Mouse (Mus musculus) layer of hippocampus, adult 18-20 months (tissue): Measurements from ENCODE around the gene Sult1d1. TPM values are rescaled to one million over a fixed set of nuclear protein-coding genes. Genes with fewer than 3 reads are reported as not detected.
"Not testable (repeated sequence)": the region's sequence is repeated elsewhere in the genome, so short reads cannot be mapped to it uniquely, and the experiment has no call there.

Source experiments
- DNase-seq, 2 experiments: peaks; one replicate each; pipeline ENCODE4 v3.0.0; 2022; ENCODE audit warnings: low spot score in 2 of 2
- long read RNA-seq: library from polyadenylated mRNA; stranded (forward); transcript quantifications from one replicate; pipeline ENCODE4 v2.0.0, GENCODE M21; 2021
- total RNA-seq, 2 experiments: library from RNA; stranded (reverse); gene quantifications; 2 replicates each; pipeline ENCODE4 v1.2.3; 2021

The Sult1d1 gene
- total RNA-seq = not detected
- long read RNA-seq = 0 reads

DNA sequence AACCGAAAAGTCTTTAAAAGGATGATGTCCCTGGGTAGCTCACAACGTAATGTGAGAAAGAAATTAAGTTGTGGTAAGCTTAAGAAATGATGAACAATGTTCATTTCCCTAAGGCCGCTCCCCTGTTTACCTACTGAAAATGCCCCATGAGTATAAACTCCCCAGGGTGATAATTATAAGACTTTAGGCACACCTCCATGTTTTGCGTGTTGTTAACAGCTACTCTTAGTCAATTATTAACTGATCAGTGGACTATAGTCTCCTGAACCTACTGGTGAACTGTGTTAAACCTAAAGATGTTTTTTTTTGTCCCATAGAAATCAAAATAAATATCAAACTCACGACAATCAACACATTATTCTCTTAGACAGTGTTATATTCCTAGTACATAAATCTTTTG lies at the start of gene Sult1d1:
Sult1d1 (minus strand) TSS at position 183 of the 400 bp plus-strand sequence.
- DNase-seq = no peak

DNA sequence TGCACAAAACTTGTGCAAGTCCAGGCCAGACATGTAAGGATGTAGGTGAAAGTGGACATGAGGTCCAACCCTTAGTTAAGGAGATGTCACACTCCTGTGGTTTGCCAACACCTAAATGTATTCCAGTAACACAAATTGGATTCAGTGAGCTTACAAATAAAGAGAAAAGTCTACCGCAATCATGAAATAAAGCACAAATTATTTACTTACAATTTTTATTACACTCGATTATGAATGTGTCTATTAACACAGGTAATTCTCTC lies 46.2 kb upstream of the Sult1d1 start:
- no peak for DNase-seq

DNA sequence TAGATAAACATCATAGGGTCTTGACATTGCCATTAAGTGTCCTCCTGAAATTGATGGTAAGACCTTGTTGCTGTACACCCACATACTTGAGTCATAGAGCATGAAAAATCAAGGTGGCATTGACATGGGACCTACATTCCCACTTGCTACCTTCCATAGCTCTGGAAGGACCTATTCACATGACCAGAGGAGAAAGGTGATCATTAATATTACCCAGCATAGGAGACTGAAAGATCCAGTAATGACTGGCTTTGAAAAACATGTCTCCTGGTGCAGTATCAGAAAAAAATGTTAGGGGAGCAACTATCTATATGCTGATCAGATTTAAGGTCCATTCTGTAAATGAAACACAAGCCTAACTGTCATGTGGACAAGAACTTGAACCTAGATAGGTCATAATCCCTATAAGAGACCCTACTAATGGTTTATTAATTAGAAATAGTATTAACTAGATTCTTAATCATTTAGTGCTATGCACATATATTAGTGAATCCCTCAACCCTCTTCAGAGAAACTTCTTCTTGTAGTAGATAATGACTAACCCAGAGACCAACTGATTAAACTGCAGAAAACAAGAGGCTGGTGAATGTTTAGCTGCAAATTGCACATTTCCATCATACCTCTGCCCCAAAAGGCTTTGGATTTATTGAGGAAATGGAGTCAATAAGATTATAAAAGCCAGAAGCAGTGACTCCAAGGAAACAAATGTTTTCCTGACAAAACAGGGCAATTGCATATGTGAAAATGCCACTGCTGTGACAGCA lies 45.7 kb upstream of the Sult1d1 start:
- DNase-seq = no peak

DNA sequence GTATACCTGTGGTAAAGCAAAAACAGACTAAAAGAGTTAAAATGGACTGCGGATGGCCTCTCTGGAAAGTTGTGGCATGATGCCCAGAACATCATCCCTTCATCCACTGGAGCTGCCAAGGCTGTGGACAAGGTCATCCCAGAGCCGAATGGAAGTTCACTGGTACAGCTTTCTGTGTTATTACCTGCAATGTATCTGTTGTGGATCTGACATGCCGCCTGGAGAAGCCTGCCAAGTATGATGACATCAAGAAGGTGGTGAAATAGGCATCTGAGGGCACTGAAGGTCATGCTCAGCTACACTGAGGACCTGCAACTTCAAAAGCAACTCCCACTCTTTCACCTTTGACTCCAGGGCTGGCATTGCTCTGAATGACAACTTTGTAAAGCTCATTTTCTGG lies 32.2 kb upstream of the Sult1d1 start:
- no peak for DNase-seq

DNA sequence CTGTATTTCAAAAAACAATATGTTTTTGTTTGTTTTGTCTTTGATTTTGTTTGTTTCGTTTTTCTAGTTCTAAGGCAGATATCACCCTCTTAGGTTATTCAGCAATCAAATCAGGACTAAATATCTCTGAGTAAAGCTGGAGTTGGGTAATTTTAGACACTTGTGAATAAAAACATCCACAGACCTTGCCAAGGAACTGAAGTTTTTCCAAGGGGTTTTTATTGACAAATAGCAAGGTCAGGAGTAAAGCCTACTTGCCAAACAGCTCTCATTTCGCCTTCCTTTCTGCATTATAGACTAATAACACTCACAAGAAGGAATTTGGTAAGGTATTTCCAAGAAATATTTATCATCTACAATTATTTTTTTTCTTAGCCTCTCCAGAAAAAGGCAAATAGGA lies 29.1 kb upstream of the Sult1d1 start:
- DNase-seq = no peak

DNA sequence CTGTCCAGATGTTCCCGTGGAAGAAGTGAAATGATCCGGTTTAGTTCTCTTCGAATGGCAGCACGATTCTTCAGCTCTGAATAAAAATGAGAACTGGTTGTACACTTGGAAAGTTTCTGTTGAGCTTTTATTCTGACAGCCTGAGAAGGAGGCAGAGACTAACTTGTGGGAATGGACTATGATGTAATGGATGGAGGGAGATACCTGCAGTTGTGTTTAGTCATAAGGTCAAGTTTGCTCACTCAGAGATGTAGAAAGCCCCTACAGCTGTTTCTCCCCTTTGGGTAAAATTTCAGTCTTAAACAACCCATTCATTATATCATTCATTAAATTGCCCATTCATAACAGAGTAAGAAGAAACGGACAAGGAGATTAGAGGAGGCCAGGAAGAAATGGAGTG lies 22.7 kb upstream of the Sult1d1 start, which contains the start of gene Sult1e1:
Sult1e1 (minus strand) TSS at position 101 of the 400 bp plus-strand sequence.
- no peak for DNase-seq

DNA sequence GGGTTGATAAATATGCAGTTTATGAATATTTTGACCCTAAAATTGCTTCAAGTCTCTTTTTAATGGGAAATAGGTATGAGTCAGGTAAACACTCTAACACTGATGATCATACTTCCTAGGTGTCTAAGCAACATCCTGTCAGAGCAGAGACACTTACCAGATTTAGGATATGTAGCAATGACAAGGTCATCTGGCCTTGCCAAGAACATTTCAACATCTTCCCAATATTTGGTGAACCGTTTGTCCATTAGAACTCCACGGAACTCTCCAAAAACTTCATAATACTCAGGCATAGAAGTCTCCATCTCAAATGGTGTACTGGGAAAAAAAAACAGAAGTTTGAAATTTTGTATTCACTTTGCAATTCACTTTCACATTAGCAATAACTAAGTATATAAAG lies 21.1 kb upstream of the Sult1d1 start:
- DNase-seq = no peak

DNA sequence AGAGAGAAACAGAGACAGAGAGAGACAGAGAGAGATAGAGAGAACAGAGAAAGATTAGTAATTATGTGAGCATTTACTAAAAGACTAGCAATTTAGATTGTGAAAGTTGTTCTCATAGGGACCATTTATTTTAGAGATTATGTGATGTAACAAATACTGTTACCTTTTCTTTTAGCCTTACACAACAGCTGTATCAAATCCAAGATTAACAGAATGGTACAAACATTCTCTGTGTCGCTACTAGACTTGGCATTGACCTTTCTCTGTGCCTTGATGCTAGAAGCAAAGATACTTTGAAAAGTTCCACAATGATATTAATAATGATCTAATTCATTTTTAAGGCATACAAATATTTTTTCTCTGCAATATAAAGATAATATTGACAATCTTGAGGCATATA lies 11.6 kb upstream of the Sult1d1 start:
- no peak for DNase-seq

DNA sequence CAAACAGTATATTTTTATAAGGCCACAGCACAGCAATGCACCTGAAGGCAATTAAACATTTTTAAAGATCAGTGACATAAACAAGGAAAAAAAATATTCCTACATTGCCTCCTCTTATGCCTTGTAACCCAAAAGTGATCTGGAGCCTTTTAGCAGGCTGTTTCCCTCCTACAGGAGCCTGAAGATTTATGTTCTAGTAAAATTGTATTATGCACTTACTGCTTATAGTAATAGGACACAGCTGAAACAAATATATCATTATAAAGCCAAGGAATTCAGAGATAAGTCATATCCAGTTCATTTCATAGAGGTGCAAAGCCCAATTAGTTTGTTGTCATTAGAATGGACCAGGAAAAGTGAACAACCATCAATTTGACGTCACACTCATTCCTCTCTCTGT lies 5.3 kb upstream of the Sult1d1 start:
- DNase-seq = no peak

DNA sequence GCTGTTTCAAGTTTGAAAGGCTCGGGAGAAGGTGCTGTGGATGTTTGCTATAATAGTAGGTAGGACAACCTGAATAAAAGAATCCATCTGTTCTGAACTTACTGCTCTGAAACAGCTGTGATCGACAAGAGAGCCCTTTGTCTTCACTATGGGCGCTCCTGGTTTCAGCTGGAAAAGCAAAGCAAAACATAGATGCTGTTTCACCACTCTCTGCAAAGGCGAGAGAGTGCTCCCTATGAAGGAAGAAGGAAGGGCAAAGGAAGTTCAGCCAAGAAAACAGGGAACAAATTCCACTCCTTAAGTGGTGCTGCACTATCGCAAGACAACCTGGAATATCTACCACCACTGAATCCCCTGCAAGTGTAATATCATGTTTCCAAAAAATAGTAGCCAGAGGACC lies 4.7 kb upstream of the Sult1d1 start:
- no peak for DNase-seq

DNA sequence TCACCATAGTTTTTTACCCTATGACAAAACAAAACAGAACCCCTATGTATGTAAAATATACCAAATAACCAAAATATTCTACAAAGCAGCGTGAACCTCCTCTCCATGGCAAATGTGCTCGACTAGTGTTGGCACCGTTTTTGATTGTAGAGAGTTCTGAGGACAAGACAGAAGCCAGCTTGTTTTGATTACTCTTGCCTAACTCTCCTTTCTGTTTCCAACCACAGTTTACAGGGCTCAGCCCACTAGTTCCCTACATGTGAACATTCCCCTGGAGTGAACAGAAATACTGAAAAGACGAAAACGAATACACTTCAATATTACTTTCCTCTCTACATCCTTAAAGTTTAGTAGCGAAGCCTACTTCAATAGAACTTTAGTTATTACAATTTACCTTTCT lies 4.0 kb upstream of the Sult1d1 start:
- DNase-seq = no peak

DNA sequence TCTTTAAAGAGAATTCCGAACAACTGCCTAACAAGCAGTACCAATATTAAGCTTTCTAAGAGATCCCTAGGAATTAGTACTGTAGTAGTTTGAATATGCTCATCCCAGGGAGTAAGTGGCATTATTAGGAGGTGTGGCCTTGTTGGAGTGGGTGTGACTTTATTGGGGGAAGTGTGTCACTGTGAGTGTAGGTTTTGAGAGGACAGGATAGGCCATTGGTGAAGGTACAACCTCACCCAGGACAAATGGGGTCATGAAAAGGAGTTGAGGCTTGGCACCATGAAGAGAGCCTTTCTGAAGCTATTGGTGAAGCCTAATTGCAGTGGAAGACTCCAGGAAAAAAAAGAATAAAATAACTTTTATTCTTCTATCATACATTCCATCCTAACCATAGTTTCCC lies 1.5 kb downstream of the Sult1d1 start:
- DNase-seq = no peak

DNA sequence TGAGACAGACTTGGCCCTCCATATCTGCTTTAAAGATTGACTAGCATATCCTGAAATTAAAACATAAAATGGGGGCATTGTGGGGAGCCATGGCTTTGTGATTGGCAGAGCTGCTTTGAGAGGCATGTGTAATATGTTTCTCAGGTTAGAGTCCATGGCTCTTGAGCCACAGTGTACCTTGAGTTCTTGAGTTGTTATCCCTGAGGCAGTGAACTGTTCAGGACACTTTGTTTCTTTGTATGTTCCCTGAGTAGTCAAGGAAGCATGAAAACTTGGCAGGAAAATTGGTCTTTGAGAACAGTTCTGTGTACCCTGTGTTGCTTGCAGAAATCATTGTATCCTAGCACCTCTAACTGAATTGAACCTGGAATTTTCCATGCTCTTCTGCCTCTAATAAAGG lies 5.9 kb downstream of the Sult1d1 start:
- DNase-seq = no peak

DNA sequence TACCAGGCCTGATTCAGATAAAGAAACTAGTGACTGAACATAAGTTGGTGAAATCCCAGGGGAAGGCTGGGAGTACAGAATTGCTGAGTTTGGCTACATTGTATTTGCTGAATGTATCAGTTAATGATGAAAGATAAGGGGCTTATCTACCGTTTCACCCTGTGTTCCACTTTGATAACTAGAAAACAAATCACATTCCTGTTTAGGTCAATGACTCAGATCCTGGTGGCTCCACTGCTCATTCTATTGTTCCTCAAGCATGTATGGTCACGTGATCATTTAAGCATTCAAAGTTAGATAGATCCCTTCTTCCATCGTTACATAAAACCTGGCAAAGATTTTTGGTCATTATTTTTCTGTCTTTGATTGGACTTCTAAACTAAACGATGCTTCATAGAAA lies 6.3 kb downstream of the Sult1d1 start:
- DNase-seq = no peak

DNA sequence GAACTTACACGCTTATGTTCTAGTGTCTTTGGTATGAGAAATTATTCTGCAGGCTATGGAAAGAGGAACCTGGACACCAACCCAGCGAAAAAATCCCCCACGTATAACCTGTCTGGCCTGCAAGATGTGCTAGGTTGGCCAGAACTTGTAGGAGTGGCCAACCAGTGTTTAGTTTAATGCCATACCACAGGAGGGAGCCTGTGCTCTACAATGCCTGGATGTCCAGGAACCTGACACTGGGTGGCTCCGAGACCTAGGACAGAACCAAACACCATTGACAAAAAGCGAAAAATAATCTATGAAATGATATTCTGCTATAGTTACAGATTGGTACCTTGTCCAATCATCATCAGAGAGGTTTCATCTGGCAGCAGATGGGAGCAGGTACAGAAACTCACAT lies 8.7 kb downstream of the Sult1d1 start:
- DNase-seq = no peak

DNA sequence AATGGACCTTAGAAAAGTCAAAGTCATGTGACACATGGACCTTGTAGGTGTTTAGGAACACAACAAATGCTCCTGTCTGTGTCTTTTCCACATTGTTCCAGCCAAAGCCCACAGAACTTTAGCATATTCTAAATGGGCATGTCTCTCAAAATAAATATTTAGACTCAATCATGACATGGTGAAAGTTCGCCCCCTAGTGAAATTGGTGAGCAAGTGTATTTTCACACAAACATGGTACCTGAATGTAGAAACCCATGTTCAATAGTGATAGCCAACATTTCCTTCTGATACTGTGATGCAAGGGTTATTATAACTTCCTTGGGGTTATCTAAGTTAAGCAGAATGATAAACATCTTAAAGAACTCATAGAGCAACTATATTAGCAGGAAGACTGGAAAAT lies 17.9 kb downstream of the Sult1d1 start:
- no peak for DNase-seq

DNA sequence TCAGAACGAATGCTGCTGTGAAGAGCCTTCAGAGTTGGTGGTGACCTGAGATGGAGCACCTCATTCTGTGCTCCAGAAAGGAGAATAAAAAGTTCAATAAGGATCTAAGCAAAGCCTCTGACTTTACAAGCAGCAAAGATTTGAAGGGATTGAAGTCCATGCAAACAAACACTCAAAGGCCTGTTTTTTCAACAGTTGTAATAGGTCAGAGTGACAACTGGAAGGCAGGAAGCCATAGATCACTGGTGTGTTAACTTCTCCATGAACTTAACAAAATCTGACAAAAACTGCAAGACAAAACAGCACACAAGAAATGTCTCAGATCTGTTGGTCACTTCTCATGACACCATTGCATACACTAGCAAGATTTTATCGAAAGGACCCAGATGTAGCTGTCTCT lies 30.7 kb downstream of the Sult1d1 start, which contains the start of gene Sult1b1:
Sult1b1 (minus strand) TSS at position 85 of the 400 bp plus-strand sequence.
- DNase-seq = no peak

DNA sequence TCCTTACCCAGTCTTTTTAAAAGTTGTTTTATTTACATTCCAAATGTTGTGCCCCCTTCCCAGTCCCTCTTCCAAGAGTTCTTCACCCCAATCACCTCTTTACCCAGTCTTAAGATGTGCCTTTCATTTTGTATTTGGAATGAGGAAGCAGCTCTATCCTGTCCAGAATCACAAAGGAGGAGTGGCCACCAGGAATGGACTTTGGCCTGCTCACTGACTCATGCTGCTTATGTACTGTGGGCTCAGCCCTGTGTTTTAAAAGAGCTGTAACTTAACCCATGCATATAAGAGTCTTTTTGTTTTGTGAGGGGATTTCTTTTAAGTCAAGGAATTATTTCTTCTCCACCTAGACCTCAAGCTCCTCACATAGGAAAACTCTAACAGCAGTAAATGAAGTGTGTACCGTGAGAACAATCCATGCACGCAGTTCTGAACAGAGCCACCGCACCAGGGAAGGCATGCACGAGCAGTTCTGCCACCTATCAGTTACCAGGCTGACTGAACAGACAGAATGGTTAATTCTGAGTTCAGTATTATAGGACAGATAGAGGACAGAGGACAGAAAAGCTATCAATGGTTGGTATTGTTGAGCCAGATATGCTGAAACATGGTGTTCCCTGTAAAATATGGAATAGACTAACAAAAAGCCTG lies 32.7 kb downstream of the Sult1d1 start:
- no peak for DNase-seq

DNA sequence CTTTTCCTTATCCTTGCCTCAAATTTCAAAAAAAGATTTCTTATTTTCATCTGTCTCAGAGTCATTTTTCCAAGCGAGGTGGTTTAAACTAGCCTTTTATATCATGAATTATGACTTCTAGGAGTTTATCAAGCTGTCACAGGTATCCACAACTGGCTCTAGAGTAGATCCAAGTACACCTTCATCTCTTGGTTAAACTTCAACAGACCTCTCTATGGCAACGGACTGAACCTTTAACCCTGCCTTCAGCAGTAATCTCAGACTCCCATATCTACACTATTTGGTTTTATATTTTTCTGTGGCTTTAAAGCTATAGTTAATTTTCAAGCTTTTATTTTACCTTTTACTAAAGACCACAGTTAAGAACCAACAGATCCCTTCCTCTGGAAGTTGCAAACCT lies 36.5 kb downstream of the Sult1d1 start:
- no peak for DNase-seq

DNA sequence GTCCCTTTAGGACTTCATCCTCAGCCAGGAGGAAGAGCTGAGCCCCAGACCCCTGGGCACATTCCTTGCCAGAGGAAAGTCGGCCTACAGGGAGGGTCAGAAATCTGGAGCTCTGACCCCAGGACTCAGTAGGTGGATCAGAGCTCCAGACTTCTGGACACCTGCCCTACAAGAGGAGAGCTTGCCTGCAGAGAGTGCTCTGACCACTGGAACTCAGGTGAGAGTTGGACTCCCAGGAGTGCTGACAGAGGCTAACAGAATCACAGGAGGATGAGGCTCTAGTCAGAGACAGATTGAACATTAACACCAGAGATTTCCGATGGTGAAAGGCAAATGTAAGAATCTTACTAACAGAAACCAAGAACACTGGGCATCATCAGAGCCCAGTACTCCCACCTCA lies 45.3 kb downstream of the Sult1d1 start:
- not testable (repeated sequence) for DNase-seq

DNA sequence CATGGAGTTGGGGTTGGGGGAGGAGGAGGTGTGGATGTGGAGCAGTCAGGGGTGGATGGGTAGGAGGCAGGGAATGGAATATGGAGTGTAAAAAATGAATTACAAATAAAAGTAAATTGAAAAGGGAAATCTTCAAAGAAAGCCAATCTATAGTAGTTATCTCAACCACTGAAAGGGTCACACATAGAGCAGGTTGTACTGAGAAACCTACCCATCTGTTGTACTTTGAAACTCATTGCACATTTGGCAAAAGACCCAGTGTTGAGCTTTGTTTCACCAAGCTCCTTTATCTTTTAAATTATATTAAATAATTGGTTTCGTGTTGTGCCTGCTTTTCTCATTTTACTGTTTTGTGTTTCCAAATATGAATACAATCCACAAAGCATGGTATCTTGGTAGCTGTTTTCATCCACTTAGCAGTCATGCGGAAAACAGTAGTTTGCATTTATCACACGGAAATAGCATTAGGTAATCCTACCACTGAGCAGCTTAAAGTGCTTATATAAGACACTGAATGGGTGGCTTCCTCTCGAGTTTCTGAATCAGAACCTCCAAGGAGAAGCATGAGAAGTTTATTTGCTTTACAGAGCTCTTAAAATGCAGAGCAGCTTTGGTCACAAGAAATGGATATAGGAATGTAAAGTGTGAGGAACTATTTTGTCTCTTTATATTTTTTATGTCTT lies 62.9 kb downstream of the Sult1d1 start:
- no peak for DNase-seq
